Mouse (Mus musculus) monocyte, adult 5-6 weeks (primary cell): ENCODE results near the gene Spata7. TPM values are rescaled to one million over a fixed set of nuclear protein-coding genes. Genes with fewer than 3 reads are reported as not detected.

Experiments
- total RNA-seq: library from RNA; stranded (forward); fragments of 200-1000, 200-491, 200-594 nt; gene quantifications from 3 replicates; pipeline ENCODE4 v1.2.3, GENCODE M21; 2017

Gene Spata7
- total RNA-seq, 1 experiment from 2014 or later: 3.3 TPM

Other genes starting within 250 kb of the Spata7 start
- gene Kcnk10, start 49.8 kb upstream of the Spata7 start, total RNA-seq: 1.8 to 5.3 TPM (median 3.3 TPM) in 3 replicates
- gene Ptpn21, start 109.2 kb downstream of the Spata7 start, total RNA-seq: 0.57 to 4.3 TPM (median 1.2 TPM) in 3 replicates
- gene Zc3h14, start 118.8 kb downstream of the Spata7 start, total RNA-seq: 54.5 to 93.2 TPM (median 92.7 TPM) in 3 replicates